Mouse (Mus musculus): ENCODE measurements at regions not wholly inside any gene's neighbourhood (a gene's known extent, or its start where the extent isn't known, plus 50 kb on each side); places are given as distances from the start of the nearest gene placed in this dataset.
"Not testable (repeated sequence)": the region's sequence is repeated elsewhere in the genome, so short reads cannot be mapped to it uniquely, and the experiment has no call there.

- H3K27ac ChIP-seq = no peak overlapping the region
- H3K9me3 ChIP-seq = no peaks in the 10 kb centered on the region
- DNase-seq (ENCODE audit: low spot score) = no peak
- H3K4me3 ChIP-seq = no peak overlapping the region
- no peaks in the 10 kb centered on the region for H3K27me3 ChIP-seq (ENCODE audit: insufficient read depth, poor library complexity, severe bottlenecking)
- WGBS = 83% methylated on average over 4 of the region's 4 CpGs
- H3K36me3 ChIP-seq = no peaks in the 10 kb centered on the region
- H3K4me1 ChIP-seq (replicated peaks) = no peaks in the 10 kb centered on the region
These were observed 254.7 kb upstream of the Pik3r1 start for GRCm38 (mm10) chr13:102022757-102023156.

- DNase-seq (ENCODE audit: low spot score) = no peak
- H3K4me3 ChIP-seq = no peak overlapping the region
- H3K4me1 ChIP-seq (replicated peaks) = no peaks in the 10 kb centered on the region
- H3K27ac ChIP-seq = no peak overlapping the region
- WGBS = 89% methylated on average over 1 of the region's 1 CpGs
- H3K9me3 ChIP-seq = no peaks in the 10 kb centered on the region
- no peaks in the 10 kb centered on the region for H3K27me3 ChIP-seq (ENCODE audit: insufficient read depth, poor library complexity, severe bottlenecking)
- no peaks in the 10 kb centered on the region for H3K36me3 ChIP-seq
These were observed 255.6 kb upstream of the Pik3r1 start for GRCm38 (mm10) chr13:102023624-102024023.

- no peak for DNase-seq (ENCODE audit: low spot score)
- H3K27me3 ChIP-seq (ENCODE audit: insufficient read depth, poor library complexity, severe bottlenecking) = no peaks in the 10 kb centered on the region
- H3K9me3 ChIP-seq = no peaks in the 10 kb centered on the region
- 85% methylated on average over 3 of the region's 3 CpGs for WGBS
- H3K36me3 ChIP-seq = no peaks in the 10 kb centered on the region
- no peak overlapping the region for H3K27ac ChIP-seq
- no peak overlapping the region for H3K4me3 ChIP-seq
- H3K4me1 ChIP-seq (replicated peaks) = no peaks in the 10 kb centered on the region
These were observed 257.1 kb upstream of the Pik3r1 start for GRCm38 (mm10) chr13:102025138-102025537.

GRCm38 (mm10) chr13:102025547-102025946, 257.5 kb upstream of the Pik3r1 start:
- H3K4me1 ChIP-seq (replicated peaks); H3K27me3 ChIP-seq (ENCODE audit: insufficient read depth, poor library complexity, severe bottlenecking); H3K9me3 ChIP-seq; H3K27ac ChIP-seq; DNase-seq (ENCODE audit: low spot score); H3K4me3 ChIP-seq; H3K36me3 ChIP-seq: not testable (repeated sequence)
- WGBS = 83% methylated on average over 2 of the region's 2 CpGs

GRCm38 (mm10) chr13:102031416-102031815, 263.4 kb upstream of the Pik3r1 start:
- no peaks in the 10 kb centered on the region for H3K36me3 ChIP-seq
- DNase-seq (ENCODE audit: low spot score) = no peak
- H3K4me3 ChIP-seq = no peak overlapping the region
- no peaks in the 10 kb centered on the region for H3K9me3 ChIP-seq
- no peak overlapping the region for H3K27ac ChIP-seq
- no peaks in the 10 kb centered on the region for H3K4me1 ChIP-seq (replicated peaks)
- no peaks in the 10 kb centered on the region for H3K27me3 ChIP-seq (ENCODE audit: insufficient read depth, poor library complexity, severe bottlenecking)
- 76% methylated on average over 4 of the region's 4 CpGs for WGBS

GRCm38 (mm10) chr13:102034484-102034883, 266.5 kb upstream of the Pik3r1 start:
- no peaks in the 10 kb centered on the region for H3K9me3 ChIP-seq
- 64% methylated on average over 4 of the region's 4 CpGs for WGBS
- H3K36me3 ChIP-seq = no peaks in the 10 kb centered on the region
- no peaks in the 10 kb centered on the region for H3K4me1 ChIP-seq (replicated peaks)
- no peak overlapping the region for H3K27ac ChIP-seq
- no peak overlapping the region for H3K4me3 ChIP-seq
- H3K27me3 ChIP-seq (ENCODE audit: insufficient read depth, poor library complexity, severe bottlenecking) = no peaks in the 10 kb centered on the region
- DNase-seq (ENCODE audit: low spot score) = no peak

- no peak overlapping the region for H3K4me3 ChIP-seq
- DNase-seq (ENCODE audit: low spot score) = no peak
- WGBS = 84% methylated on average over 5 of the region's 5 CpGs
These were observed 268.0 kb upstream of the Pik3r1 start for GRCm38 (mm10) chr13:102036001-102036400.

GRCm38 (mm10) chr13:102036819-102037624, 269.0 kb upstream of the Pik3r1 start:
- H3K4me1 ChIP-seq (replicated peaks) = no peaks in the 10 kb centered on the region
- no peaks in the 10 kb centered on the region for H3K27me3 ChIP-seq (ENCODE audit: insufficient read depth, poor library complexity, severe bottlenecking)
- no peaks in the 10 kb centered on the region for H3K36me3 ChIP-seq
- WGBS = 84% methylated on average over 7 of the region's 7 CpGs
- no peak overlapping the region for H3K27ac ChIP-seq
- no peak overlapping the region for H3K4me3 ChIP-seq
- no peaks in the 10 kb centered on the region for H3K9me3 ChIP-seq
- no peak for DNase-seq (ENCODE audit: low spot score)

More at GRCm38 (mm10) chr13:102036001-102036400, 268.0 kb upstream of the Pik3r1 start:
- H3K27me3 ChIP-seq (ENCODE audit: insufficient read depth, poor library complexity, severe bottlenecking) = no peaks in the 10 kb centered on the region
- H3K36me3 ChIP-seq = no peaks in the 10 kb centered on the region
- H3K9me3 ChIP-seq = no peaks in the 10 kb centered on the region
- no peak overlapping the region for H3K27ac ChIP-seq
- H3K4me1 ChIP-seq (replicated peaks) = no peaks in the 10 kb centered on the region

- WGBS = 95% methylated on average over 3 of the region's 3 CpGs
- no peaks in the 10 kb centered on the region for H3K9me3 ChIP-seq
- no peak for DNase-seq (ENCODE audit: low spot score)
These were observed 292.2 kb upstream of the Pik3r1 start for GRCm38 (mm10) chr13:102060213-102060612.

GRCm38 (mm10) chr13:102064590-102065273, 296.7 kb upstream of the Pik3r1 start:
- no peak for DNase-seq (ENCODE audit: low spot score)
- H3K27me3 ChIP-seq (ENCODE audit: insufficient read depth, poor library complexity, severe bottlenecking) = no peaks in the 10 kb centered on the region
- H3K4me1 ChIP-seq (replicated peaks) = no peaks in the 10 kb centered on the region
- H3K4me3 ChIP-seq = no peak overlapping the region
- no peaks in the 10 kb centered on the region for H3K36me3 ChIP-seq
- no peaks in the 10 kb centered on the region for H3K9me3 ChIP-seq
- H3K27ac ChIP-seq = no peak overlapping the region
- 68% methylated on average over 7 of the region's 7 CpGs for WGBS

More at GRCm38 (mm10) chr13:102060213-102060612, 292.2 kb upstream of the Pik3r1 start:
- no peak overlapping the region for H3K27ac ChIP-seq
- no peak overlapping the region for H3K4me3 ChIP-seq
- no peaks in the 10 kb centered on the region for H3K36me3 ChIP-seq
- H3K27me3 ChIP-seq (ENCODE audit: insufficient read depth, poor library complexity, severe bottlenecking) = no peaks in the 10 kb centered on the region
- no peaks in the 10 kb centered on the region for H3K4me1 ChIP-seq (replicated peaks)

- Histone ChIP-seq H3K36me3 (no peaks in the 10 kb centered on the region), H3K27ac (no peak overlapping the region), H3K4me3 (no peak overlapping the region), H3K4me1 (replicated peaks) (no peaks in the 10 kb centered on the region), H3K27me3 (ENCODE audit: insufficient read depth, poor library complexity, severe bottlenecking) (no peaks in the 10 kb centered on the region), H3K9me3 (no peaks in the 10 kb centered on the region)
- 89% methylated on average over 5 of the region's 5 CpGs for WGBS
- no peak for DNase-seq (ENCODE audit: low spot score)
These were observed 297.2 kb upstream of the Pik3r1 start for GRCm38 (mm10) chr13:102065274-102065640.

- H3K36me3 ChIP-seq = no peaks in the 10 kb centered on the region
- H3K9me3 ChIP-seq = no peaks in the 10 kb centered on the region
- no peak overlapping the region for H3K27ac ChIP-seq
- WGBS = 85% methylated on average over 5 of the region's 5 CpGs
- H3K27me3 ChIP-seq (ENCODE audit: insufficient read depth, poor library complexity, severe bottlenecking) = no peaks in the 10 kb centered on the region
- 0 out of 2 replicates have a peak, but pooled peaks cover 3% of the 10 kb centered on the region for H3K4me1 ChIP-seq (replicated peaks)
- no peak overlapping the region for H3K4me3 ChIP-seq
- DNase-seq (ENCODE audit: low spot score) = no peak
These were observed 297.8 kb upstream of the Pik3r1 start for GRCm38 (mm10) chr13:102065796-102066195.

GRCm38 (mm10) chr13:102070740-102071139, 302.7 kb upstream of the Pik3r1 start:
- H3K9me3 ChIP-seq = no peaks in the 10 kb centered on the region
- 0 out of 2 replicates have a peak, but pooled peaks cover 4% of the 10 kb centered on the region for H3K4me1 ChIP-seq (replicated peaks)
- DNase-seq (ENCODE audit: low spot score) = no peak
- 64% methylated on average over 3 of the region's 3 CpGs for WGBS
- H3K4me3 ChIP-seq = no peak overlapping the region
- H3K27ac ChIP-seq = no peak overlapping the region
- no peaks in the 10 kb centered on the region for H3K27me3 ChIP-seq (ENCODE audit: insufficient read depth, poor library complexity, severe bottlenecking)
- no peaks in the 10 kb centered on the region for H3K36me3 ChIP-seq
